Mouse (Mus musculus): Measurements from ENCODE around the gene Zfp689. TPM values are rescaled to one million over a fixed set of nuclear protein-coding genes. Genes with fewer than 3 reads are reported as not detected.
"Not testable (repeated sequence)": the region's sequence is repeated elsewhere in the genome, so short reads cannot be mapped to it uniquely, and the experiment has no call there.

The Zfp689 gene
- total and polyA plus RNA-seq, 2 experiments from 2014 or later = 9.0 to 11.5 TPM

DNA sequence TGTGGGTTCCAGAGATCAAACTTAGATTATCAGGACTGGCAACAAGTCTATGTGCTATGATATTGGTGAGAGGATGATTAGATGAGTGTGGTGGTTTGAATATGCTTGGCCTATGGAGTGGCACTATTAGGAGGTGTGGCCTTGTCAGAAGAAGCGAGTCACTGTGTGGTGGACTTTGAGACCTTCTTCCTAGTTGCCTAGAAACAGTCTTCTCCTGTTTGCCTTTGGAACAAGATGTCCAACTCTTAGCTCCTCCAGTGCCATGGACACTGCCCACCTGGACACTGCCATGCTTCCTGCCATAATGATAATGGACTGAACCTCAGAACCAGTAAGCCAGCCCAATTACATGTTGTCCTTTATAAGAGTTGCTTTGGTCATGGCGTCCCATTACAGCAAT is 23.0 kb downstream of the Zfp689 start:
- H3K4me2 ChIP-seq (ENCODE audit: low read depth) = no peak overlapping the region
- ATAC-seq (no peak), DNase-seq (no peak)
- H3K9me3 ChIP-seq (ENCODE audit: low read length) = no peaks in the 10 kb centered on the region
- H3K9ac ChIP-seq = no peak overlapping the region
- H3K4me3 ChIP-seq (ENCODE audit: low read depth, low read length) = no peak overlapping the region
- 0 out of 2 replicates have a peak, but pooled peaks cover 7% of the 10 kb centered on the region for H3K27me3 ChIP-seq (ENCODE audit: insufficient read depth, low read length)
- H3K27ac ChIP-seq (ENCODE audit: low read depth, low read length) = no peak overlapping the region
- WGBS = 87% methylated on average over 2 of the region's 2 CpGs
- TF ChIP-seq CTCF (IDR thresholded peaks at IDR 0.05; ENCODE audit: low read depth) = no peak
- H3K36me3 ChIP-seq (ENCODE audit: insufficient read depth) = no peaks in the 10 kb centered on the region
- peaks cover 9% of the 10 kb centered on the region for H3K4me1 ChIP-seq (ENCODE audit: insufficient read depth)

- no peak overlapping the region for H3K4me2 ChIP-seq (ENCODE audit: low read depth)
- peaks cover 9% of the 10 kb centered on the region for H3K4me1 ChIP-seq (ENCODE audit: insufficient read depth)
- H3K27me3 ChIP-seq (ENCODE audit: insufficient read depth, low read length) = 0 out of 2 replicates have a peak, but pooled peaks cover 7% of the 10 kb centered on the region
- H3K4me3 ChIP-seq (ENCODE audit: low read depth, low read length) = no peak overlapping the region
- no peak overlapping the region for H3K27ac ChIP-seq (ENCODE audit: low read depth, low read length)
- ATAC-seq = no peak
- H3K9ac ChIP-seq = no peak overlapping the region
- H3K36me3 ChIP-seq (ENCODE audit: insufficient read depth) = no peaks in the 10 kb centered on the region
- no peak for TF ChIP-seq CTCF (IDR thresholded peaks at IDR 0.05; ENCODE audit: low read depth)
- DNase-seq = no peak
- 84% methylated on average over 3 of the region's 3 CpGs for whole genome bisulfite sequencing
- no peaks in the 10 kb centered on the region for H3K9me3 ChIP-seq (ENCODE audit: low read length)
Measured at GRCm38 (mm10) chr7:127425291-127425690, 23.7 kb downstream of the Zfp689 start.

DNA sequence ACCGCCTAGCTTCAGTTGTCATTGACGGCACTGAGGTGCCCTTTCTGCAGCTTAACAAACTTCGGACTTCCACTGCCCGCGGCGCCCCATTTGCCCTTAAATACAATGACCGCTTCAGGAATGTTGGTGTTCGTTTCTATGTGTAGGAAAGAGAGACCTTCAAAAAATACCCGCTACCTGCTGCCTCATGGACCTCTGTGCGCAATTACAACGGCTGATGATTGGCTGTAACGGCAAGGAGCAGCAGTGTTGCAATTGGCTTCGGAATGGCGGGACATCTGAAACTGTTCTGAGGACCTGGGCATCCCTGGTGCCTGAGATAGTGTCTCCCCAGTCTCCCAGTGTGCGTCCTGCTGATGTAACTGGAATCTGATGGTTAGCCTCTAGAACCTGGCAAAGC is 26.7 kb downstream of the Zfp689 start:
- WGBS = 1% methylated on average over 15 of the region's 15 CpGs
- peak; percentile 89 for ATAC-seq
- Histone ChIP-seq H3K4me1 (ENCODE audit: insufficient read depth) (peaks cover 9% of the 10 kb centered on the region), H3K9me3 (ENCODE audit: low read length) (no peaks in the 10 kb centered on the region), H3K36me3 (ENCODE audit: insufficient read depth) (peaks cover 7% of the 10 kb centered on the region; the same call in 1 of the 2 replicates), H3K4me3 (ENCODE audit: low read depth, low read length) (peak overlapping the region; percentile 50), H3K27me3 (ENCODE audit: insufficient read depth, low read length) (0 out of 2 replicates have a peak, but pooled peaks cover 7% of the 10 kb centered on the region), H3K4me2 (ENCODE audit: low read depth) (peak overlapping the region; percentile 94), H3K27ac (ENCODE audit: low read depth, low read length) (peak overlapping the region; percentile 35; the same call in 1 of the 2 replicates), H3K9ac (peak overlapping the region; percentile 71)
- no peak for TF ChIP-seq CTCF (IDR thresholded peaks at IDR 0.05; ENCODE audit: low read depth)
- peak; percentile 71 for DNase-seq

DNA sequence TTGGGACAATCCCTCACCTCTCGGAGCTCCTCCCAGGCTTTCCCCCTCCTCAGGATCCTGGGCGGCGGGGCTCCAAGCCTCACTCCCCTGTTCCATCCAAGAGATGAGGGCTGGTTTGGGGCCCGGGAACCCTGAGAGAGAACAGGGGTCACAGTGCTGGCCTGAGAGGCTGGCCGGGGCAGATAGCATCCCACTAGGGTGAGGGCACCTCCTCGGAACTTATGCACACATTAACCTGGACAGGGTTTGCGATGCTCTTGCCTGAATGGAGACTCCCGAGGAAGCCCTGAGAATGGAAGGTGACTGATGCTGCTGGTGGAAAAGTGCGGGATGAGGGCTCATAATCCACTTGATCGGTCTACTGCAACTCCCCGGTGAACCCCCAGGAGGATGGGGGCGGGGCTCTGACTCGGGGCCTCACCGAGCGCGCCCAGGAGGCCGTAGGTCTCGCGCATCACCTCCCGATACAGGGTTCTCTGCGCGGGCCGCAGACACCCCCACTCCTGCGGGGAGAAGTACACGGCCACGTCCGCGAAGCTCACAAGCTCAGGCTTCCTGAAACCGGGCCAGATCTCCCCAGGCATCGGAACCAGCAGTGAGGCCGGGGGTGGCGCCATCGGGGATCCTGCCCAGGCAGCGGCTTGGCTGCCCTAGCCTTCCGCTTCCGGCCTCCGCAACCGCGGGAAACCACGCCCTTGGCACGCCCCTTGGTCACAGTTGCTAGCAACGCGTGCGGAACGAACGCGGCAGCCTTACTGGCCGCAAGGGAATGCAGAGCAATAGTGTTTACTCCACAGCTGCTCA is 27.4 kb downstream of the Zfp689 start, which contains the start of gene Zfp688:
Zfp688 (minus strand) TSS at position 681 of the 804 bp plus-strand sequence.
- Histone ChIP-seq H3K4me1 (ENCODE audit: insufficient read depth) (peaks cover 9% of the 10 kb centered on the region), H3K4me2 (ENCODE audit: low read depth) (peak within 1 kb of the TSS; percentile 94), H3K9ac (peak within 1 kb of the TSS; percentile 71), H3K27ac (ENCODE audit: low read depth, low read length) (peak within 1 kb of the TSS; percentile 35), H3K36me3 (ENCODE audit: insufficient read depth) (peaks cover 7% of the 10 kb centered on the region; the same call in 1 of the 2 replicates), H3K27me3 (ENCODE audit: insufficient read depth, low read length) (0 out of 2 replicates have a peak, but pooled peaks cover 7% of the 10 kb centered on the region), H3K9me3 (ENCODE audit: low read length) (no peaks in the 10 kb centered on the region), H3K4me3 (ENCODE audit: low read depth, low read length) (peak within 1 kb of the TSS; percentile 50)
- under 1% methylated on average over 48 of the region's 48 CpGs for WGBS
- ATAC-seq (peak; percentile 99), DNase-seq (peak; percentile 93)
- TF ChIP-seq CTCF (IDR thresholded peaks at IDR 0.05; ENCODE audit: low read depth) = peak; percentile 50

- no peak overlapping the region for H3K27ac ChIP-seq (ENCODE audit: low read depth, low read length)
- no peak for TF ChIP-seq CTCF (IDR thresholded peaks at IDR 0.05; ENCODE audit: low read depth)
- H3K36me3 ChIP-seq (ENCODE audit: insufficient read depth) = peaks cover 3% of the 10 kb centered on the region; the same call in 1 of the 2 replicates
- no peak overlapping the region for H3K4me3 ChIP-seq (ENCODE audit: low read depth, low read length)
- WGBS = 72% methylated on average over 2 of the region's 2 CpGs
- no peak for DNase-seq
- H3K9ac ChIP-seq = no peak overlapping the region
- no peak overlapping the region for H3K4me2 ChIP-seq (ENCODE audit: low read depth)
- no peak for ATAC-seq
- no peaks in the 10 kb centered on the region for H3K9me3 ChIP-seq (ENCODE audit: low read length)
- H3K4me1 ChIP-seq (ENCODE audit: insufficient read depth) = peaks cover 4% of the 10 kb centered on the region; the same call in 1 of the 2 replicates
- no peaks in the 10 kb centered on the region; the same call in 1 of the 2 replicates for H3K27me3 ChIP-seq (ENCODE audit: insufficient read depth, low read length)
Measured at GRCm38 (mm10) chr7:127411418-127411817, 37.5 kb downstream of the Zfp689 start.

- peak within 1 kb of the TSS; percentile 64 for H3K27ac ChIP-seq (ENCODE audit: low read depth, low read length)
- peak; percentile 96 for ATAC-seq
- 4% methylated on average over 40 of the region's 40 CpGs for WGBS
- not testable (repeated sequence) for H3K36me3 ChIP-seq (ENCODE audit: insufficient read depth); H3K4me1 ChIP-seq (ENCODE audit: insufficient read depth); H3K9me3 ChIP-seq (ENCODE audit: low read length); H3K27me3 ChIP-seq (ENCODE audit: insufficient read depth, low read length)
- peak within 1 kb of the TSS; percentile 96 for H3K4me2 ChIP-seq (ENCODE audit: low read depth)
- peak; percentile 86 for TF ChIP-seq CTCF (IDR thresholded peaks at IDR 0.05; ENCODE audit: low read depth)
- H3K9ac ChIP-seq = peak within 1 kb of the TSS; percentile 79
- H3K4me3 ChIP-seq (ENCODE audit: low read depth, low read length) = peak within 1 kb of the TSS; percentile 44
- DNase-seq = peak; percentile 90
Measured at GRCm38 (mm10) chr7:127406002-127406987, 42.7 kb downstream of the Zfp689 start, which contains the start of gene Zfp764. TSS of gene Zfp764 (minus strand) at chr7:127406822.

DNA sequence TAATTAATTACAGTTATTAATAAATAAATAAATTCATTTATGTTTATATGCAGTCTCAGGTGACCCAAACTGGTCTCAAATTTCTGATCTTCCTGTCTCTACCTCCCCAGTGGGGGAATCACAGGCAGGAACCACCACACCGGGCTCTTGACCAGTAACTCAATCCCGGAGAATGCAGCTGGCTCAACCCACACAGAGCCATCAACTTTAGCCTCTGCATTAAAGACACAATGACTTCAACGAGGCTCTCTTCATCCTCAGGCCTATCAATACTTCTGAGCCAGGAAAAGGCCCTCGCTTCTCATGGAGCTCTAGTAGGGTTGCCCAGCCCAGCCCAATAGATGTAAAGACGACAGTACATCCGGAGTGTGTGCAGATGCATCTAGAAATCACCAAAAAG is 44.9 kb downstream of the Zfp689 start:
- ATAC-seq; DNase-seq; H3K4me2 ChIP-seq (ENCODE audit: low read depth); H3K27me3 ChIP-seq (ENCODE audit: insufficient read depth, low read length); H3K4me3 ChIP-seq (ENCODE audit: low read depth, low read length); H3K4me1 ChIP-seq (ENCODE audit: insufficient read depth); H3K9ac ChIP-seq; H3K36me3 ChIP-seq (ENCODE audit: insufficient read depth); H3K9me3 ChIP-seq (ENCODE audit: low read length); H3K27ac ChIP-seq (ENCODE audit: low read depth, low read length): not testable (repeated sequence)
- 95% methylated on average over 6 of the region's 6 CpGs for WGBS
